Mouse (Mus musculus): Measurements from ENCODE around the gene Mboat1.

Gene Mboat1

GRCm38 (mm10) chr13:30185959-30186358, 49.7 kb downstream of the Mboat1 start:
- DNase-seq (ENCODE audit: low read depth, low spot score), result no peak

GRCm38 (mm10) chr13:30186456-30186855, 50.2 kb downstream of the Mboat1 start:
- no peak for DNase-seq (ENCODE audit: low read depth, low spot score)

GRCm38 (mm10) chr13:30192031-30192716, 55.9 kb downstream of the Mboat1 start:
- no peak for DNase-seq (ENCODE audit: low read depth, low spot score)

GRCm38 (mm10) chr13:30193363-30193762, 57.1 kb downstream of the Mboat1 start:
- DNase-seq (ENCODE audit: low read depth, low spot score), result no peak

GRCm38 (mm10) chr13:30194834-30195233, 58.5 kb downstream of the Mboat1 start:
- no peak for DNase-seq (ENCODE audit: low read depth, low spot score)

- no peak for DNase-seq (ENCODE audit: low read depth, low spot score)
These were observed 60.4 kb downstream of the Mboat1 start for GRCm38 (mm10) chr13:30196661-30197060.

GRCm38 (mm10) chr13:30198101-30198570, 61.8 kb downstream of the Mboat1 start:
- DNase-seq (ENCODE audit: low read depth, low spot score), result peak; percentile 11

- no peak for DNase-seq (ENCODE audit: low read depth, low spot score)
These were observed 63.5 kb downstream of the Mboat1 start for GRCm38 (mm10) chr13:30199821-30200220.

GRCm38 (mm10) chr13:30200737-30201136, 64.4 kb downstream of the Mboat1 start:
- DNase-seq (ENCODE audit: low read depth, low spot score), result no peak

- DNase-seq (ENCODE audit: low read depth, low spot score), result no peak
These were observed 66.7 kb downstream of the Mboat1 start for GRCm38 (mm10) chr13:30203018-30203417.

GRCm38 (mm10) chr13:30208176-30208575, 71.9 kb downstream of the Mboat1 start:
- DNase-seq (ENCODE audit: low read depth, low spot score), result no peak

- DNase-seq (ENCODE audit: low read depth, low spot score), result no peak
These were observed 77.0 kb downstream of the Mboat1 start for GRCm38 (mm10) chr13:30213276-30213675.

- DNase-seq (ENCODE audit: low read depth, low spot score), result no peak
These were observed 81.5 kb downstream of the Mboat1 start for GRCm38 (mm10) chr13:30217588-30218371.

GRCm38 (mm10) chr13:30219597-30219996, 83.3 kb downstream of the Mboat1 start:
- no peak for DNase-seq (ENCODE audit: low read depth, low spot score)

- no peak for DNase-seq (ENCODE audit: low read depth, low spot score)
These were observed 85.0 kb downstream of the Mboat1 start for GRCm38 (mm10) chr13:30221316-30221715.

- DNase-seq (ENCODE audit: low read depth, low spot score), result no peak
These were observed 87.8 kb downstream of the Mboat1 start for GRCm38 (mm10) chr13:30224114-30224513.

- DNase-seq (ENCODE audit: low read depth, low spot score), result no peak
These were observed 88.4 kb downstream of the Mboat1 start for GRCm38 (mm10) chr13:30224659-30225058.

- DNase-seq (ENCODE audit: low read depth, low spot score), result no peak
These were observed 92.5 kb downstream of the Mboat1 start for GRCm38 (mm10) chr13:30228762-30229161.

- DNase-seq (ENCODE audit: low read depth, low spot score), result peak; percentile 25
These were observed 93.4 kb downstream of the Mboat1 start for GRCm38 (mm10) chr13:30229625-30230139.

GRCm38 (mm10) chr13:30235056-30235750, 98.9 kb downstream of the Mboat1 start:
- peak; percentile 49 for DNase-seq (ENCODE audit: low read depth, low spot score)

GRCm38 (mm10) chr13:30239396-30239795, 103.1 kb downstream of the Mboat1 start:
- DNase-seq (ENCODE audit: low read depth, low spot score), result no peak

- no peak for DNase-seq (ENCODE audit: low read depth, low spot score)
These were observed 109.3 kb downstream of the Mboat1 start for GRCm38 (mm10) chr13:30245573-30245972.
